Mouse (Mus musculus) myocyte (in vitro differentiated cells): ENCODE results near the gene Pkm.
A peak's percentile ranks its signal among the peaks of the same experiment; 100 is the strongest.

Source experiments
- E2F4 ChIP-seq: IDR thresholded peaks from one replicate; pipeline ENCODE4 v1.6.1; 2011; ENCODE audit warnings: mild to moderate bottlenecking, control low read depth, moderate library complexity; ENCODE audit not compliant: insufficient read depth
- MAX ChIP-seq: IDR thresholded peaks from one replicate; pipeline ENCODE4 v1.6.1; 2011; ENCODE audit warnings: low read depth, mild to moderate bottlenecking, control low read depth
- MYOD1 ChIP-seq, 3 experiments: IDR thresholded peaks; one replicate each; pipeline ENCODE4 v1.6.1; 2011; ENCODE audit warnings: control low read depth in 2 of 3, low read depth in 2 of 3, mild to moderate bottlenecking in 2 of 3, moderate library complexity in 1 of 3; ENCODE audit not compliant: insufficient read length in 2 of 3, control insufficient read depth in 1 of 3
- MYOG ChIP-seq, 3 experiments: IDR thresholded peaks; one replicate each; pipeline ENCODE4 v1.6.1; 2011; ENCODE audit warnings: control low read depth in 2 of 3, low read depth in 2 of 3, mild to moderate bottlenecking in 2 of 3; ENCODE audit not compliant: insufficient read length in 2 of 3, control insufficient read depth in 1 of 3, insufficient read depth in 1 of 3
- POLR2A ChIP-seq: IDR thresholded peaks from one replicate; pipeline ENCODE4 v1.6.1; 2011; ENCODE audit warnings: low read depth, mild to moderate bottlenecking, control low read depth, moderate library complexity; ENCODE audit not compliant: insufficient read length
- TCF12 ChIP-seq: IDR thresholded peaks from one replicate; pipeline ENCODE4 v1.6.1; 2011; ENCODE audit warnings: mild to moderate bottlenecking, control low read depth; ENCODE audit not compliant: poor library complexity, insufficient read depth, severe bottlenecking
- USF1 ChIP-seq: IDR thresholded peaks from one replicate; pipeline ENCODE4 v1.6.1; 2011; ENCODE audit warnings: low read depth, mild to moderate bottlenecking, control low read depth, moderate library complexity

GRCm38 (mm10) chr9:59659036-59660026 lies 3.2 kb downstream of the Pkm start:
- TF ChIP-seq POLR2A, result peak; percentile 61
- no peak for TF ChIP-seq MAX
- TF ChIP-seq MYOD1 (IDR thresholded peaks at IDR 0.05; ENCODE audit: control insufficient read depth in 1 of 3, insufficient read length in 2 of 3, low read depth in 2 of 3), result peak in 2 of 3 experiments; percentile 75 to 91
- TF ChIP-seq MYOG (IDR thresholded peaks at IDR 0.05; ENCODE audit: control insufficient read depth in 1 of 3, insufficient read depth in 1 of 3, insufficient read length in 2 of 3, low read depth in 2 of 3), result peak; percentile 68 to 92 (median 77)
- peak; percentile 27 for TF ChIP-seq TCF12
- no peak for TF ChIP-seq USF1
- no peak for TF ChIP-seq E2F4
